Mouse (Mus musculus) left cerebral cortex, adult 8-10 months (tissue): Measurements from ENCODE around the gene Smarcal1. TPM values are rescaled to one million over a fixed set of nuclear protein-coding genes. Genes with fewer than 3 reads are reported as not detected.

Experiments used
- DNase-seq, 2 experiments: peaks; one replicate each; pipeline ENCODE4 v3.0.0; 2022; ENCODE audit warnings: low spot score in 2 of 2
- total RNA-seq, 4 experiments: library from RNA; stranded (reverse); gene quantifications; 2 replicates each; pipeline ENCODE4 v1.2.4; 2022

Smarcal1 gene
- total RNA-seq: 10 to 100 TPM; 60.7 to 79.0 (median 68.4) TPM

- peak; percentile 95 to 97 for DNase-seq
Observed at GRCm38 (mm10) chr1:72582947-72583731, at the start of gene Smarcal1. Smarcal1 (plus strand) TSS chr1:72583251.

DNA sequence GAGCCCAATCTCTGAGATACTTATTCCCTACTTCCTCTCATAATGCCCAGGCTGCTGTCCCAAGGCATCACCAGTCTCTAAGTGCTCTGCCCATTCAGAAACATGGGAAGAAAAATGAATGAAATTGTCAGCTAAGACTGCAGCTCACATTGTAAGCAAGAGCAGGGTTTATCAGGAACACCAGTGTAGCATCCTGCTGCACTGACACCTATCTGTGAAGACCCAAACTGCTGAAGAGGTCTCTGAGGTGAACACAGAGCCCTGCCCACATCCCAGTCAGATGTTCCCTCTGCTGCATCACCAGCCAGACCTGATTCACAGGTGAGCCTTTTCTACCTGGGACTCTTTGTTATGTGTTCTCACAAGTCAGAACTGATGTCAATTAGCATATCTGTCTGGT lies 49.6 kb upstream of the Smarcal1 start:
- no peak for DNase-seq

- DNase-seq: peak in 1 of 2 experiments; percentile 50
Observed at GRCm38 (mm10) chr1:72535725-72536571, 47.1 kb upstream of the Smarcal1 start.

GRCm38 (mm10) chr1:72536611-72537351 lies 46.3 kb upstream of the Smarcal1 start, which contains the start of gene March4:
March4 (minus strand) TSS chr1:72536930.
- DNase-seq: peak; percentile 67 to 76

DNA sequence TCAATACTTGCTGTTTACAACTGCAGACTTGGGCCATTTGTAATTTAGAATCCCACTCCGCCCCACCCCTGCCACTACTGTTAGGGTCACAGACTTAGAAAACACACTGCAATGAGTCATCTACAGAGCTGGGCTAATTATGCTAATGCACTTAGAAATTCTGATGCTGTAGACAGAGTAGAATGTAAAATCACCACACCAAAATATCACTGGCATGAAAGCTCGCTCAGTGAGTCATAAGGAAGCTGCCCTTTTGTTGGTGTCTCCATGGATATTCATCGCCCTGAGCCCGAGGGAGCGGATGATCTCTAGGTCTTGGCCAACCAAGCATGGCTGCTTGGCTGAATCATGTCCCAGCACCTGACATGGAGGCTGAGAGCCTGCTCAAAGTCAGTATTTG lies 44.8 kb upstream of the Smarcal1 start:
- DNase-seq: no peak

DNA sequence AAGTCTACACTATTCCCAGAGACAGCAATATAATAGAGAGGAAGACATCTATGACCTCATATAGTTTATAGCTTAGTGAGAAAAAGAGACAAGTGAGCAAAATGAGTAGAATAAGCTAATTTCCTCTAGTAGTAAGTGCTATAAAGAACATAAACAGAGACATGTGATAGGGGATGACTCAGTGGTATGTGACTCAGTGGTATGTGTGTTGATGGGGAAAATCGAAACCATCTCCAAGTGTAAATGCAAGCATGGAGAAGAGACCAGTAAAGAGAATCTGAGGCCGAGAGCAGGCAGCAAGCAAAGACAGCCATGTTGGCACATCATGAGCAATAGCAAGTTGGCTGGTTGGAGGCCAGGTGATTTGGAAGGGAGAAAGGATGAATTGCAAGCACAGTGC lies 32.7 kb upstream of the Smarcal1 start:
- no peak for DNase-seq

DNA sequence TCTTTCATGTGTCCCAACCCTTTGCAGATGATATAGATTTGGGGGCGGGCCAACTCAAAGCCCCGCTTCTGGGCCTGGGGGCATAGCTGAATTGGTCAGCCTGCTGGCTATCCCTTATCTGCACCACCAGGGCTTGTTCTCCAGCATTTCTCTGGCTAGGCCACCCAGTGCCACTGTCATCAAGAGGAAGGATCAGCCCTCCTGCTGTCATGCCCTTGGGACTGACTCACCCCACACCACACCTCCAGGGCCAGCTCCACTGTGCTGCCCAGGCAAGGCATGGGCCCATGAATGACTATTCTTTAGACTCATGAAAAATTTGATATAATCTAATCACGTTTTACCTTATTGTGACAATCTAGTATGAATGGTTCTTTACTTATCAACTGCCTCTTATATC lies 26.6 kb upstream of the Smarcal1 start:
- no peak for DNase-seq

DNA sequence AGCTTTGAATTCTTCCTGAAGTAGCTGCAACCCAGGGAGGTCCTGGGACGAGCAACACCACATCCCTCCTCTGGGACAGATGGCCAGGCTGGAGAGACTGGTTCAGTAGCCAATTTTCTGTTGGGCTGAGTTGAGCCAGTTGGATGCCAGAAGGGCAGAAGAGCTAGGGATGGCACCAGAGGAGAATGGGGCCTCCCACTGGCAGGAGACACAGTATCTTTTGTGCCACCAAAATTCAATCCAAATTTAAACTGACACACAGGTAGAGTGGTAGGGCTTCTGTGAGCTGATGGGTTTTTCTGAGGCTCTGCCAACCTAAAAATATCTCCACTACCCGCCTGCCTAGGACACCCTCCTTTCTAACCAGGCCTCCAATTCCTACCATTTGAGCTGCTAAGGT lies 24.4 kb upstream of the Smarcal1 start:
- no peak for DNase-seq

- no peak for DNase-seq
Observed at GRCm38 (mm10) chr1:72564334-72564962, 18.6 kb upstream of the Smarcal1 start.

GRCm38 (mm10) chr1:72567056-72567455 lies 16.0 kb upstream of the Smarcal1 start:
- DNase-seq: no peak

DNA sequence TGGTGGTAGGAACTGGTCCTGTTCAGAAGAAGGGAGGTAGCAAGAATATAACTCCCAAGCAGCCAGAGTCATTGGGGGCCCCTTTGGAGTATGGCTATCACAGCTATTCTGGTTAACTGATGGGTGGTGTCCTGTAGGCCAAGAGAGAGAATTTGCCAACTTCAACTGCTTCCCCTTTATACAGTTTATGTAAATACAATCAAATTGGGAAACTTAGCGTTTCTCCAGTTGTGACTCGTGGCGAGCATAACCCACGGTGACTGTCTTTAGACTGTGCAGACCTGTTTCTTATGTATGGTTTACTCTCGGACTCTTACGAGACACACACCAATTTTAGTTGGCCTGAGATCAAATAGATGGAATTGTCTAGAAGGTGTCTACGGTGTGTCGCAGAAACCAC lies 14.3 kb upstream of the Smarcal1 start:
- DNase-seq: no peak

GRCm38 (mm10) chr1:72574047-72574446 lies 9.0 kb upstream of the Smarcal1 start:
- DNase-seq: no peak

GRCm38 (mm10) chr1:72574608-72575007 lies 8.4 kb upstream of the Smarcal1 start:
- DNase-seq: no peak

GRCm38 (mm10) chr1:72575121-72575520 lies 7.9 kb upstream of the Smarcal1 start:
- no peak for DNase-seq

GRCm38 (mm10) chr1:72577481-72577922 lies 5.5 kb upstream of the Smarcal1 start:
- no peak for DNase-seq

DNA sequence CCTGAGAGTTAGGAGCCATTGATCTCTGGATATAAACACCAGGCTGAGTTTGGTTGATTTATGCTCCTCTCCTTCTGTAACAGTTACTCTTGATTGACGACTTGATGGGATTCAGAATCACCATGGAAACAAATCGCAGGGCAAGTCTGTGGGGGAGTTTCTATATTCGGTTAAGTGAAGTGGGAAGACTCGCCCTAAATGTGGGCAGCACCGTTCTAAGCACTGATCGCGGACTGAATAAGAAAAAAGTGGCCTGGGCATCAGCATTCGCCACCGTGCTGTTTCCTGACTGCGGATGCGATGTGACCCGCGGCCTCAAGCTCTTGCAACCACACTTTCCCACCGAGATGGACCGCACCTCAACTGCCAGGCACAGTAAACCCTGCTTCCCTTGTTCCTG lies 4.7 kb upstream of the Smarcal1 start:
- DNase-seq: peak; percentile 23 to 51

- DNase-seq: no peak
Observed at GRCm38 (mm10) chr1:72578806-72579205, 4.2 kb upstream of the Smarcal1 start.

DNA sequence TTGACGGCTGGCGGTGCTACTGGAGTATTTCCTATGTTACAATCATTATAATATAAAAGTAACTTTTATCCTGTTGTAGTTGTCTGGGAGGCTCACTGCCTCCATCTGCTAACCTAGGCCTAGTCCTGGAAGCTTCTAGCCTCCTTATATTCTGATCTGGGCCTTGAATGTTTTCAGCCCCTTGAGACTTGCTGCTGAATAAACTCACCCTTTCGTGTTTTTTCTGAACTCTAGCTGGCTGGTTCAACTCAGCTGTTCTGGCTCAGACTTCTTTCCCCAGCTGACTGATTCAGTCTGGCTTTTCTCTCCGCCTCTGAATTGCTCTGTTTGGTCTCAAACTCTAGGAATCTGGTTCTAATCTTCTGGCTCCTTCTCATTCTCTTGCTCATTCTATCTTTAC lies 855 bp downstream of the Smarcal1 start:
- no peak for DNase-seq

GRCm38 (mm10) chr1:72585971-72586875 lies 3.2 kb downstream of the Smarcal1 start:
- DNase-seq: no peak

DNA sequence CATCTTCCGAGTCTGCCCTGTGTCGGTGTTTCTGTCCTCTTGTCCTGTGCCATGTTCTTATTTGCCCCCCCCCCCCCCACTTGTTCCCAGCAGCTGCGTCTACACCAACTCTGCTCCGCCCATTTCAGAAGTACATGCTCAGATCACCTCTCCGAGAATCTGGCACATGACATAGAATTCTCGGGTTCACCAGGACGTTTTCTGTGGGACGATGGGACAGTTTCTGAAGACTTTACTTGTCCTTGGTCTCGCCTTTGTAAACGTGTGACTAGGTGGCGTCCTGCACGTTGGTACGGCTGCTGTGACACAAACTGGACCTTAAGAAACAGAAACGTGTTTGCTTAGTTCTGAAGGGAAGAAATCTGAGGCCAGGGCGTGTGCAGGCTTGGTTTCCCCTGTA lies 4.5 kb downstream of the Smarcal1 start:
- no peak for DNase-seq
